9 mouse cellular contexts compared by ENCODE assay signal in genomic region chr7:139397521-139397920, GRCm38 (mm10). TPM values are rescaled to one million over a fixed set of nuclear protein-coding genes. Genes with fewer than 3 reads are reported as not detected.
A peak's percentile ranks its signal among the peaks of the same experiment; 100 is the strongest.
DNase-seq lines count a peak whose midpoint lies in the region; ATAC-seq and TF ChIP-seq lines count a peak whose summit lies in the region.
"Had no signal": no experiment of that assay in that cellular context is flagged by ENCODE, and none has a peak within 500 bp of the region (broad histone marks: within the 10 kb centered on the region; RNA-seq: fewer than 3 reads in every experiment).

No protein-coding gene starts in this region.

- ATAC-seq in forebrain, embryonic 13.5 days: peak; percentile 59; the same call in 1 of the 2 replicates
- no peak for ATAC-seq in forebrain, embryonic 11.5 days (replicated peaks; ENCODE audit: low FRiP score)

- TF ChIP-seq POLR2A in bone marrow, adult 2 months (IDR thresholded peaks at IDR 0.05; ENCODE audit: borderline replicate concordance, control insufficient read depth, low read depth, low read length): no peak

- 57% methylated on average over 8 of the region's 8 CpGs for WGBS in forebrain, embryonic 13.5 days
- 84% methylated on average over 8 of the region's 8 CpGs for WGBS in forebrain, embryonic 11.5 days
- 6% methylated on average over 8 of the region's 8 CpGs for WGBS in bone marrow, adult 2 months

- H3K9ac ChIP-seq in forebrain, embryonic 13.5 days: no peak overlapping the region
- H3K9ac ChIP-seq in forebrain, embryonic 11.5 days (ENCODE audit: low read length): no peak overlapping the region
- H3K9ac ChIP-seq: liver, embryonic 14.5 days had no signal

- H3K4me1 ChIP-seq in forebrain, embryonic 13.5 days: peaks cover 30% of the 10 kb centered on the region
- 0 out of 2 replicates have a peak, but pooled peaks cover 2% of the 10 kb centered on the region for H3K4me1 ChIP-seq in forebrain, embryonic 11.5 days (replicated peaks; ENCODE audit: control insufficient read depth, insufficient read depth, low read length)
- peaks cover 22% of the 10 kb centered on the region for H3K4me1 ChIP-seq in bone marrow, adult 2 months (ENCODE audit: control insufficient read depth, insufficient read depth, low read length)

- H3K9me3 ChIP-seq in forebrain, embryonic 13.5 days (replicated peaks): no peaks in the 10 kb centered on the region
- no peaks in the 10 kb centered on the region for H3K9me3 ChIP-seq in forebrain, embryonic 11.5 days (ENCODE audit: control insufficient read depth, low read length)

- no peak for TF ChIP-seq CTCF in bone marrow, adult 2 months (IDR thresholded peaks at IDR 0.05; ENCODE audit: control insufficient read depth, insufficient read depth, low read length)

- no peak for DNase-seq in forebrain, embryonic 11.5 days (ENCODE audit: low spot score)
- DNase-seq in 3134 (ENCODE audit: extremely low read depth, insufficient read length, low spot score): peak; percentile 52
- DNase-seq in heart, adult 9 months (ENCODE audit: low spot score in 2 of 2): peak; percentile 56 to 61
- DNase-seq in kidney, postnatal 14 days: peak; percentile 66
- peak; percentile 38 for DNase-seq in retina, adult 2 months (ENCODE audit: low read depth, low spot score)
- DNase-seq in urinary bladder, postnatal 25 days (ENCODE audit: low spot score): no peak

- H3K4me2 ChIP-seq in forebrain, embryonic 13.5 days: no peak overlapping the region
- no peak overlapping the region for H3K4me2 ChIP-seq in forebrain, embryonic 11.5 days (ENCODE audit: low read depth, low read length, severe bottlenecking)

- no peaks in the 10 kb centered on the region for H3K36me3 ChIP-seq in forebrain, embryonic 13.5 days (ENCODE audit: poor library complexity, severe bottlenecking)
- H3K36me3 ChIP-seq in forebrain, embryonic 11.5 days (ENCODE audit: control insufficient read depth, insufficient read depth, low read length): no peaks in the 10 kb centered on the region

- no peak overlapping the region for H3K4me3 ChIP-seq in forebrain, embryonic 13.5 days
- no peak overlapping the region for H3K4me3 ChIP-seq in forebrain, embryonic 11.5 days (ENCODE audit: low read depth, low read length)
- H3K4me3 ChIP-seq in bone marrow, adult 2 months (replicated peaks; ENCODE audit: control insufficient read depth, low read depth, low read length): no peak overlapping the region

- H3K27me3 ChIP-seq in forebrain, embryonic 13.5 days: no peaks in the 10 kb centered on the region
- H3K27me3 ChIP-seq in forebrain, embryonic 11.5 days (ENCODE audit: control insufficient read depth, insufficient read depth, low read length): no peaks in the 10 kb centered on the region

- no peak overlapping the region; the same call in 1 of the 2 replicates for H3K27ac ChIP-seq in forebrain, embryonic 13.5 days
- H3K27ac ChIP-seq in forebrain, embryonic 11.5 days (ENCODE audit: low read depth, low read length): no peak overlapping the region
- peak overlapping the region; percentile 35 for H3K27ac ChIP-seq in bone marrow, adult 2 months (ENCODE audit: control insufficient read depth, insufficient read depth, low read depth, low read length, poor library complexity)
- H3K27ac ChIP-seq: liver, embryonic 14.5 days had no signal

RNA-seq across cellular contexts. Expression of gene Inpp5a, which starts 8.6 kb away (rescaled TPM):
- polyA plus RNA-seq in forebrain, embryonic 13.5 days (2015; fragmentation: Nextera tagmentation; extraction: Ambion mirVana): 9.7 and 11.1 TPM in 2 replicates
- polyA plus RNA-seq in forebrain, embryonic 11.5 days (2014; fragmentation: Nextera tagmentation; extraction: Ambion mirVana): 22.4 and 23.7 TPM in 2 replicates
- 11.0 and 28.1 TPM in 2 replicates for polyA plus RNA-seq in bone marrow, adult 2 months (2011; ENCODE audit: insufficient read depth, insufficient read length, low replicate concordance, missing spikeins)

Comparison
In these comparisons a context has a peak if more than half of its experiments do, and no peak if none do; other contexts are left out.
1. DNase-seq: peak in 3134 (single experiment), heart, adult 9 months (2 of 2), kidney, postnatal 14 days (single experiment) and retina, adult 2 months (single experiment); none in forebrain, embryonic 11.5 days (single experiment) and urinary bladder, postnatal 25 days (single experiment).